Mouse (Mus musculus) embryonic facial prominence, embryonic 10.5 days (tissue): ENCODE results near the gene Smyd5. TPM values are rescaled to one million over a fixed set of nuclear protein-coding genes. Genes with fewer than 3 reads are reported as not detected.

Experiments
- DNase-seq: peaks from one replicate; pipeline ENCODE4 v3.0.0-alpha.2; 2017; ENCODE audit warnings: low spot score
- H3K27ac ChIP-seq: fragments of 300-500 bp; sonication (generic); replicated peaks from 2 replicates; pipeline ENCODE4 v1.5.1; 2016; ENCODE audit warnings: mild to moderate bottlenecking
- H3K27me3 ChIP-seq: fragments of 300-500 bp; sonication (generic); replicated peaks from 2 replicates; pipeline ENCODE4 v1.6.1; 2016; ENCODE audit warnings: low read depth, mild to moderate bottlenecking; ENCODE audit not compliant: poor library complexity, severe bottlenecking
- H3K36me3 ChIP-seq: fragments of 300-500 bp; sonication (generic); replicated peaks from 2 replicates; pipeline ENCODE4 v1.6.1; 2016; ENCODE audit warnings: mild to moderate bottlenecking, moderate library complexity
- H3K4me1 ChIP-seq: fragments of 300-500 bp; sonication (generic); 2 replicates; pipeline ENCODE4 v1.6.1; 2016
- H3K4me3 ChIP-seq: fragments of 300-500 bp; sonication (generic); 2 replicates; pipeline ENCODE4 v1.5.1; 2016; ENCODE audit warnings: mild to moderate bottlenecking, moderate library complexity
- H3K9me3 ChIP-seq: fragments of 300-500 bp; sonication (generic); 2 replicates; pipeline ENCODE4 v1.6.1; 2016; ENCODE audit warnings: mild to moderate bottlenecking
- WGBS: fragments of 180-500 bp; shearing (Covaris S2); methylation state at CpG from one replicate; pipeline ENCODE4 v1.1.7; 2016; 5-methylcytosine and 5-hydroxymethylcytosine counted together
- polyA plus RNA-seq: library from polyadenylated mRNA; unstranded; fragments of >200 nt; fragmentation: Nextera tagmentation; extraction: Ambion mirVana; gene quantifications from 2 replicates; pipeline ENCODE4 v1.2.1, GENCODE M21; 2016

Smyd5 gene
- polyA plus RNA-seq = 87.6 and 91.0 TPM in 2 replicates

- Histone ChIP-seq H3K4me3 (peak within 1 kb of the TSS; percentile 97), H3K36me3 (no peaks in the 10 kb centered on the region), H3K4me1 (peaks cover 18% of the 10 kb centered on the region), H3K27ac (peak within 1 kb of the TSS; percentile 90), H3K27me3 (peaks cover 8% of the 10 kb centered on the region), H3K9me3 (no peaks in the 10 kb centered on the region)
- WGBS = under 1% methylated on average over 39 of the region's 39 CpGs
- peak; percentile 92 for DNase-seq
Observed at GRCm38 (mm10) chr6:85431842-85432431, at the start of gene Smyd5. Smyd5 (plus strand) TSS chr6:85431989.

GRCm38 (mm10) chr6:85382791-85383190 is 49.0 kb upstream of the Smyd5 start:
- no peak for DNase-seq
- H3K27ac ChIP-seq = no peak overlapping the region
- H3K9me3 ChIP-seq = no peaks in the 10 kb centered on the region
- WGBS = 86% methylated on average over 2 of the region's 2 CpGs
- H3K4me3 ChIP-seq = no peak overlapping the region
- H3K36me3 ChIP-seq = no peaks in the 10 kb centered on the region
- H3K27me3 ChIP-seq = peaks cover 32% of the 10 kb centered on the region
- H3K4me1 ChIP-seq = peaks cover 26% of the 10 kb centered on the region

- no peak overlapping the region for H3K4me3 ChIP-seq
- DNase-seq = no peak
- no peaks in the 10 kb centered on the region for H3K9me3 ChIP-seq
- peaks cover 5% of the 10 kb centered on the region for H3K4me1 ChIP-seq
- no peaks in the 10 kb centered on the region for H3K36me3 ChIP-seq
- 75% methylated on average over 5 of the region's 5 CpGs for WGBS
- peaks cover 24% of the 10 kb centered on the region for H3K27me3 ChIP-seq
- H3K27ac ChIP-seq = no peak overlapping the region
Observed at GRCm38 (mm10) chr6:85388608-85389007, 43.2 kb upstream of the Smyd5 start.

GRCm38 (mm10) chr6:85391803-85392202 is 40.0 kb upstream of the Smyd5 start:
- peak; percentile 64 for DNase-seq
- no peak overlapping the region for H3K27ac ChIP-seq
- H3K36me3 ChIP-seq = no peaks in the 10 kb centered on the region
- H3K9me3 ChIP-seq = peaks cover 5% of the 10 kb centered on the region; the same call in 1 of the 2 replicates
- H3K4me1 ChIP-seq = peaks cover under 1% of the 10 kb centered on the region; the same call in 1 of the 2 replicates
- 29% methylated on average over 7 of the region's 7 CpGs for WGBS
- H3K27me3 ChIP-seq = peaks cover 10% of the 10 kb centered on the region
- no peak overlapping the region for H3K4me3 ChIP-seq

- WGBS = 81% methylated on average over 2 of the region's 2 CpGs
- H3K36me3 ChIP-seq = no peaks in the 10 kb centered on the region
Observed at GRCm38 (mm10) chr6:85395360-85395759, 36.4 kb upstream of the Smyd5 start.

GRCm38 (mm10) chr6:85397165-85397564 is 34.6 kb upstream of the Smyd5 start:
- H3K27ac ChIP-seq = no peak overlapping the region
- peaks cover 5% of the 10 kb centered on the region; the same call in 1 of the 2 replicates for H3K9me3 ChIP-seq
- no peak overlapping the region for H3K4me3 ChIP-seq
- DNase-seq = peak; percentile 34
- H3K36me3 ChIP-seq = no peaks in the 10 kb centered on the region
- 26% methylated on average over 1 of the region's 1 CpGs for WGBS
- peaks cover 6% of the 10 kb centered on the region for H3K4me1 ChIP-seq
- H3K27me3 ChIP-seq = no peaks in the 10 kb centered on the region

More at GRCm38 (mm10) chr6:85395360-85395759, 36.4 kb upstream of the Smyd5 start:
- H3K27ac ChIP-seq = no peak overlapping the region
- no peaks in the 10 kb centered on the region for H3K27me3 ChIP-seq
- peaks cover 5% of the 10 kb centered on the region; the same call in 1 of the 2 replicates for H3K9me3 ChIP-seq
- DNase-seq = no peak
- peaks cover 6% of the 10 kb centered on the region for H3K4me1 ChIP-seq
- H3K4me3 ChIP-seq = no peak overlapping the region

- DNase-seq = no peak
- H3K27ac ChIP-seq = no peak overlapping the region
- H3K36me3 ChIP-seq = no peaks in the 10 kb centered on the region
- 36% methylated on average over 5 of the region's 5 CpGs for WGBS
- no peak overlapping the region for H3K4me3 ChIP-seq
- peaks cover 5% of the 10 kb centered on the region; the same call in 1 of the 2 replicates for H3K9me3 ChIP-seq
- peaks cover 8% of the 10 kb centered on the region; the same call in 1 of the 2 replicates for H3K27me3 ChIP-seq
- H3K4me1 ChIP-seq = peaks cover 6% of the 10 kb centered on the region
Observed at GRCm38 (mm10) chr6:85399715-85400114, 32.1 kb upstream of the Smyd5 start.

- Histone ChIP-seq H3K4me3 (no peak overlapping the region), H3K4me1 (peaks cover 6% of the 10 kb centered on the region), H3K27me3 (peaks cover 30% of the 10 kb centered on the region), H3K9me3 (no peaks in the 10 kb centered on the region), H3K27ac (no peak overlapping the region), H3K36me3 (no peaks in the 10 kb centered on the region)
- WGBS = 53% methylated on average over 2 of the region's 2 CpGs
- no peak for DNase-seq
Observed at GRCm38 (mm10) chr6:85402613-85403012, 29.2 kb upstream of the Smyd5 start.

- peaks cover 6% of the 10 kb centered on the region for H3K4me1 ChIP-seq
- 85% methylated on average over 10 of the region's 10 CpGs for WGBS
- no peak overlapping the region for H3K4me3 ChIP-seq
- H3K27me3 ChIP-seq = peaks cover 34% of the 10 kb centered on the region
- no peak for DNase-seq
- H3K27ac ChIP-seq = no peak overlapping the region
- no peaks in the 10 kb centered on the region for H3K9me3 ChIP-seq
- H3K36me3 ChIP-seq = no peaks in the 10 kb centered on the region
Observed at GRCm38 (mm10) chr6:85403039-85403438, 28.8 kb upstream of the Smyd5 start.

GRCm38 (mm10) chr6:85409003-85409402 is 22.8 kb upstream of the Smyd5 start:
- Histone ChIP-seq H3K4me3 (peak overlapping the region; percentile 50), H3K27me3 (peaks cover 63% of the 10 kb centered on the region), H3K4me1 (peaks cover 9% of the 10 kb centered on the region), H3K9me3 (no peaks in the 10 kb centered on the region), H3K27ac (no peak overlapping the region; the same call in 1 of the 2 replicates), H3K36me3 (no peaks in the 10 kb centered on the region)
- DNase-seq = peak; percentile 60
- WGBS = 1% methylated on average over 31 of the region's 31 CpGs

GRCm38 (mm10) chr6:85410771-85411273 is 21.0 kb upstream of the Smyd5 start:
- WGBS = 9% methylated on average over 13 of the region's 13 CpGs
- H3K9me3 ChIP-seq = no peaks in the 10 kb centered on the region
- no peaks in the 10 kb centered on the region for H3K36me3 ChIP-seq
- H3K4me1 ChIP-seq = peaks cover 9% of the 10 kb centered on the region
- H3K4me3 ChIP-seq = peak overlapping the region; percentile 8; the same call in 1 of the 2 replicates
- H3K27me3 ChIP-seq = peaks cover 51% of the 10 kb centered on the region
- DNase-seq = peak; percentile 86
- H3K27ac ChIP-seq = no peak overlapping the region

- DNase-seq = no peak
- 59% methylated on average over 3 of the region's 3 CpGs for WGBS
- Histone ChIP-seq H3K4me1 (no peaks in the 10 kb centered on the region), H3K36me3 (no peaks in the 10 kb centered on the region), H3K9me3 (no peaks in the 10 kb centered on the region), H3K27me3 (peaks cover 5% of the 10 kb centered on the region; the same call in 1 of the 2 replicates), H3K4me3 (no peak overlapping the region), H3K27ac (no peak overlapping the region)
Observed at GRCm38 (mm10) chr6:85415829-85416228, 16.0 kb upstream of the Smyd5 start.

- peaks cover 9% of the 10 kb centered on the region for H3K4me1 ChIP-seq
- peaks cover 30% of the 10 kb centered on the region for H3K27me3 ChIP-seq
- WGBS = 89% methylated on average over 2 of the region's 2 CpGs
- H3K4me3 ChIP-seq = no peak overlapping the region
- no peak for DNase-seq
- no peak overlapping the region for H3K27ac ChIP-seq
- H3K36me3 ChIP-seq = no peaks in the 10 kb centered on the region
- no peaks in the 10 kb centered on the region for H3K9me3 ChIP-seq
Observed at GRCm38 (mm10) chr6:85419150-85419549, 12.6 kb upstream of the Smyd5 start.
